Mouse (Mus musculus) retina, adult 2 months (tissue): ENCODE results near the gene Mrpl50.

ENCODE experiments used
- DNase-seq: peaks from one replicate; pipeline ENCODE4 v3.0.0-alpha.2; 2012; ENCODE audit warnings: low read depth, low spot score

Gene Mrpl50

GRCm38 (mm10) chr4:49520572-49521340, at the start of gene Mrpl50, which contains the start of gene Zfp189:
Gene Mrpl50 (minus strand): TSS chr4:49521093.
Gene Zfp189 (plus strand): TSS chr4:49521176.
- DNase-seq = peak; percentile 90

GRCm38 (mm10) chr4:49567613-49568012, 46.7 kb upstream of the Mrpl50 start:
- peak; percentile 48 for DNase-seq

GRCm38 (mm10) chr4:49559915-49560772, 39.3 kb upstream of the Mrpl50 start:
- peak; percentile 20 for DNase-seq

GRCm38 (mm10) chr4:49558181-49558580, 37.3 kb upstream of the Mrpl50 start:
- no peak for DNase-seq

- no peak for DNase-seq
Measured at GRCm38 (mm10) chr4:49557375-49557774, 36.5 kb upstream of the Mrpl50 start.

GRCm38 (mm10) chr4:49553380-49553779, 32.5 kb upstream of the Mrpl50 start:
- DNase-seq = no peak

- no peak for DNase-seq
Measured at GRCm38 (mm10) chr4:49549383-49549782, 28.5 kb upstream of the Mrpl50 start, which contains the start of gene Aldob. Gene Aldob (minus strand): TSS chr4:49549546.

GRCm38 (mm10) chr4:49547544-49548219, 26.8 kb upstream of the Mrpl50 start:
- DNase-seq = no peak

GRCm38 (mm10) chr4:49546873-49547543, 26.1 kb upstream of the Mrpl50 start:
- no peak for DNase-seq

- DNase-seq = no peak
Measured at GRCm38 (mm10) chr4:49546026-49546425, 25.1 kb upstream of the Mrpl50 start.

GRCm38 (mm10) chr4:49540966-49541365, 20.1 kb upstream of the Mrpl50 start:
- no peak for DNase-seq

- no peak for DNase-seq
Measured at GRCm38 (mm10) chr4:49539665-49540064, 18.8 kb upstream of the Mrpl50 start.

- DNase-seq = no peak
Measured at GRCm38 (mm10) chr4:49536671-49537070, 15.8 kb upstream of the Mrpl50 start.

- no peak for DNase-seq
Measured at GRCm38 (mm10) chr4:49535675-49536294, 14.9 kb upstream of the Mrpl50 start.

- no peak for DNase-seq
Measured at GRCm38 (mm10) chr4:49535036-49535435, 14.1 kb upstream of the Mrpl50 start.

- DNase-seq = no peak
Measured at GRCm38 (mm10) chr4:49522576-49522975, 1.7 kb upstream of the Mrpl50 start.

- DNase-seq = no peak
Measured at GRCm38 (mm10) chr4:49521346-49521745, 453 bp upstream of the Mrpl50 start.

GRCm38 (mm10) chr4:49519476-49519875, 1.4 kb downstream of the Mrpl50 start:
- no peak for DNase-seq

- DNase-seq = no peak
Measured at GRCm38 (mm10) chr4:49514441-49514840, 6.5 kb downstream of the Mrpl50 start.

- DNase-seq = no peak
Measured at GRCm38 (mm10) chr4:49512636-49513035, 8.3 kb downstream of the Mrpl50 start.
